Mouse (Mus musculus) frontal cortex, adult (tissue): ENCODE measurements around the gene 3300002I08Rik.
"Not testable (repeated sequence)": the region's sequence is repeated elsewhere in the genome, so short reads cannot be mapped to it uniquely, and the experiment has no call there.

Experiments
- ATAC-seq: cut with Nextera tagmentation; 2 replicates; pipeline ENCODE4 v1.9.2; 2017; ENCODE audit warnings: mild to moderate bottlenecking, moderate library complexity, mixed read lengths; ENCODE audit not compliant: low TSS enrichment

Gene 3300002I08Rik

GRCm38 (mm10) chr2:150362113-150362877 lies at the start of gene 3300002I08Rik:
Gene 3300002I08Rik (minus strand): TSS chr2:150362765.
- ATAC-seq, result peak; percentile 100

- not testable (repeated sequence) for ATAC-seq
Observed at GRCm38 (mm10) chr2:150412146-150412545, 49.6 kb upstream of the 3300002I08Rik start.

- ATAC-seq, result no peak
Observed at GRCm38 (mm10) chr2:150390198-150390597, 27.6 kb upstream of the 3300002I08Rik start.

- ATAC-seq, result not testable (repeated sequence)
Observed at GRCm38 (mm10) chr2:150385553-150386106, 23.1 kb upstream of the 3300002I08Rik start.

- no peak; the same call in 1 of the 2 replicates for ATAC-seq
Observed at GRCm38 (mm10) chr2:150362878-150363229, 289 bp upstream of the 3300002I08Rik start.

- not testable (repeated sequence) for ATAC-seq
Observed at GRCm38 (mm10) chr2:150357136-150357535, 5.4 kb downstream of the 3300002I08Rik start.

GRCm38 (mm10) chr2:150323402-150323801 lies 39.2 kb downstream of the 3300002I08Rik start, which contains the start of gene Gm10130:
Gene Gm10130 (plus strand): TSS chr2:150323702.
- no peak for ATAC-seq

GRCm38 (mm10) chr2:150318973-150319372 lies 43.6 kb downstream of the 3300002I08Rik start:
- ATAC-seq, result no peak

- no peak for ATAC-seq
Observed at GRCm38 (mm10) chr2:150316140-150316539, 46.4 kb downstream of the 3300002I08Rik start.

- peak; percentile 100 for ATAC-seq
Observed at GRCm38 (mm10) chr2:150310952-150311884, 51.3 kb downstream of the 3300002I08Rik start.

GRCm38 (mm10) chr2:150307183-150307773 lies 55.3 kb downstream of the 3300002I08Rik start:
- ATAC-seq, result no peak

GRCm38 (mm10) chr2:150299096-150299495 lies 63.5 kb downstream of the 3300002I08Rik start:
- ATAC-seq, result no peak

GRCm38 (mm10) chr2:150293669-150294068 lies 68.9 kb downstream of the 3300002I08Rik start:
- no peak for ATAC-seq
